Mouse (Mus musculus): Measurements from ENCODE around the gene Dph2.
A peak's percentile ranks its signal among the peaks of the same experiment; 100 is the strongest.

DNA sequence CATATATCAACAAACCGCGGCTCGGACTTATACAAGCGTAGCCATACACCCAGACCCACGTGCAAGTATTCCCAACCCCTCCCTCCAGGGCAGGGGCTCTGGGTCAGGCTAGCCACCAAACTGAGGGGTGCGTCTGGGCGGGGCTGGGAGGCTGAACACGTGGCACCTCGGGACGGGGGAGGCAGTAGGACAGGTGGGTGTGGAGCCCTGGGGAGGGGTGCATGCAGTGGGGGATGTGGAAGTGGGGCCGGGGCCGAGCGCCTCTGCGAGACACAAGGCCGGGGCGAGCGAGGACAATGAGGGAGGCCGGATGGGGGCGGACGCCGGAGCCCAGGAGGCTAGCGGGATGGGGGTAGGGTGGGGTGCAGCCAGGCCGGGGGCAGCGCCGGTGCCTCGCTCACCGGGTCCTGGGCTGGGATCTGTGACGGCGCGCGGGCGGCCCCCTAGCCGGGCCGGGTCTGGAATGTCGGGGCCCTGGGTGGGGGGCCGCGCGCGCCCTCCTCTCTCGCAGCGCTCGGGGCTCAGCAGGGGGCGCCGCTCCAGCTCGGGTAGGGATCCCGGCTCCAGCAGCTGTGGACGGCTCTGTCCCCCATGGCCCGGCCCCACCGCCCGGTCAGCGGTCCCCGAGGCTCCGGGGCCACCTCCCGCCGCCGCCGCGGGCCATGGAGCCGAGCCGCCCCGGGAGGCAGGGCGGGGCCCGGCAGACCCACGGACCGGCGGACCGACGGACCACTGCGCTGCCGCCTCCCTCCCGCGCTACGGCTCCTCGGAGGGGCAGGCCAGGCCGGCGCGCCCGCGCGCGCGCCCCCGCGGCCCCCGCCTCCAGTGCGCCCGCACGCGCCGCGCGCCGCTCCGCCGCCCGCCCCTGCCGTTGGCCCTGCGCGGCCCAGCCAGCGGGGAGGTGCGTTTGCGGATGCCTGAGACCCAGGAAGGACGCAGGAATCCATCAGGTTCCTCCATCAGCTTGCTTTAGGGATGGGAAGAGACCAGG lies 8.8 kb downstream of the Dph2 start, which contains the start of gene B4galt2:
- TF ChIP-seq EP300 (IDR thresholded peaks at IDR 0.05; ENCODE audit: low read depth): no peak
- peak; percentile 17; the same call in 1 of the 2 replicates for TF ChIP-seq CTCF (IDR thresholded peaks at IDR 0.05; ENCODE audit: low read depth)
